Mouse (Mus musculus): ENCODE measurements around the gene Tmx1. TPM values are rescaled to one million over a fixed set of nuclear protein-coding genes. Genes with fewer than 3 reads are reported as not detected.

Gene Tmx1
- polyA plus RNA-seq (2014; fragmentation: Illumina TruSeq; extraction: RNeasy Lipid Tissue Mini Kit (QIAGEN cat#74804)) = 292 TPM

DNA sequence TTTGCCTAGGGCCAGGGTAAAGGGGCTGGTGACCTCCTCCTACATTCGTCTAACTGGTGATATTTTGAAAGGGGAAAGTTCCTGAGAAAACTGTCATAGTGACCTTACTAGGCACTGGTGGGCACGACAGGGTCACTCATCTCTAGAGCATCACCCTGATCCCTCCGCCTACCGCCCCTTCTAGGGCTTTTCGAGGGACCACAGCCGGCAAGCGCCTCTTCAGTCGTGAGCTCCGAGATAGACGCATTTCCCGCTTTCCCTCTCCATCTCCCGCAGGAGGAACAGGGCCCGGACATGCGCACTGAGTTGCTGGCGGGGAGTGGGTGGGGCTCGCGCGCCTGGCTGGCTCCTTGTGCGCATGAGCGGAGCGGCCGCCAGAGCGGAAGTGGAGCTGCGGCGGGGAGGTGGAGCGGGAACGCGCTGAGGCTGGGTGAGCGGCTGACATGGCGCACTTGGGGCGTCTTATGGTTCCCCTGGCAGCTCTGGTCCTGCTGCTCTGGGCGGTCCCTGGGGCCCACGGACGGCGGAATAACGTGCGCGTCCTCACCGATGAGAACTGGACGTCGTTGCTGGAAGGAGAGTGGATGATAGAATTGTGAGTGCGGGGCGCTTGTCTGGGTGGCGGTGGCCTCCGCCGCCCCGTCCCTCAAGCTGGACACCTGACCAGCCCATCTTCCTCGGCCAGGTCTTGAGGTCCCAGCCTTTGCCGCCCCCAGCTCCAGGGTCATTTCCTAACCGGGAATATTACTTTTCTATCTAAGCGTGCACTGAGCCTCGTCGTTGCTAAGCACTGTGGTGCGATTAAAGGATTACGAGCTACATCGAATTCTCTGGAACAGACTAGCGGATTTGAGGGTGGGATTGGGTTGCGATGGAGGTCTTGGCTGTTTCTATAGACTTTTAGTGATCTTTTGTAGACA, at the start of gene Tmx1:
TSS of gene Tmx1 (plus strand) at position 370 of the 920 bp plus-strand sequence.

Other genes starting within 250 kb of the Tmx1 start
- gene Pygl, start 221.6 kb upstream of the Tmx1 start, polyA plus RNA-seq (2014; fragmentation: Illumina TruSeq; extraction: RNeasy Lipid Tissue Mini Kit (QIAGEN cat#74804)) = 22.7 TPM
- 4.5 TPM for gene Trim9, start 105.5 kb upstream of the Tmx1 start, polyA plus RNA-seq (2014; fragmentation: Illumina TruSeq; extraction: RNeasy Lipid Tissue Mini Kit (QIAGEN cat#74804))